Mouse (Mus musculus) hindbrain, embryonic 13.5 days (tissue): ENCODE measurements around the gene Kcnk13. TPM values are rescaled to one million over a fixed set of nuclear protein-coding genes. Genes with fewer than 3 reads are reported as not detected.
"Not testable (repeated sequence)": the region's sequence is repeated elsewhere in the genome, so short reads cannot be mapped to it uniquely, and the experiment has no call there.

Experiments used
- ATAC-seq: fragments of 200-750 bp; cut with Nextera tagmentation; 2 replicates; pipeline ENCODE4 v1.8.0; 2017; ENCODE audit warnings: moderate TSS enrichment; ENCODE audit not compliant: low FRiP score
- H3K27ac ChIP-seq: fragments of 300-500 bp; sonication (generic); 2 replicates; pipeline ENCODE4 v1.5.1; 2015; ENCODE audit warnings: inconsistent platforms, mild to moderate bottlenecking, moderate library complexity
- H3K27me3 ChIP-seq: fragments of 300-500 bp; sonication (generic); 2 replicates; pipeline ENCODE4 v1.6.1; 2015; ENCODE audit warnings: mild to moderate bottlenecking, inconsistent platforms
- H3K36me3 ChIP-seq: fragments of 300-500 bp; sonication (generic); 2 replicates; pipeline ENCODE4 v1.6.1; 2015; ENCODE audit warnings: mild to moderate bottlenecking, inconsistent platforms
- H3K4me1 ChIP-seq: fragments of 300-500 bp; sonication (generic); replicated peaks from 2 replicates; pipeline ENCODE4 v1.6.1; 2015; ENCODE audit warnings: inconsistent platforms
- H3K4me2 ChIP-seq: fragments of 300-500 bp; sonication (generic); 2 replicates; pipeline ENCODE4 v1.6.1; 2015; ENCODE audit warnings: inconsistent platforms, mild to moderate bottlenecking, moderate library complexity
- H3K4me3 ChIP-seq: fragments of 300-500 bp; sonication (generic); 2 replicates; pipeline ENCODE4 v1.5.1; 2015; ENCODE audit warnings: mild to moderate bottlenecking, inconsistent platforms
- H3K9ac ChIP-seq: fragments of 300-500 bp; sonication (generic); 2 replicates; pipeline ENCODE4 v1.6.1; 2015; ENCODE audit warnings: mild to moderate bottlenecking, inconsistent platforms
- H3K9me3 ChIP-seq: fragments of 300-500 bp; sonication (generic); 2 replicates; pipeline ENCODE4 v1.6.1; 2016; ENCODE audit warnings: inconsistent platforms
- WGBS: fragments of 180-500 bp; shearing (Covaris S2); methylation state at CpG from one replicate; pipeline ENCODE4 v1.1.7; 2015; 5-methylcytosine and 5-hydroxymethylcytosine counted together
- polyA plus RNA-seq: library from polyadenylated mRNA; unstranded; fragments of >200 nt; fragmentation: Nextera tagmentation; extraction: Ambion mirVana; gene quantifications from 2 replicates; pipeline ENCODE4 v1.2.1, GENCODE M21; 2015

The Kcnk13 gene
- polyA plus RNA-seq, 1 experiment from 2014 or later, result 0.60 TPM

- peak overlapping the region; percentile 95; the same call in 1 of the 2 replicates for H3K4me2 ChIP-seq
- 11% methylated on average over 12 of the region's 12 CpGs for WGBS
These were observed 2.6 kb downstream of the Kcnk13 start for GRCm38 (mm10) chr12:99966881-99967363.

GRCm38 (mm10) chr12:99969906-99970305 lies 5.6 kb downstream of the Kcnk13 start:
- no peak for ATAC-seq
- no peak overlapping the region for H3K27ac ChIP-seq
- no peak overlapping the region for H3K4me3 ChIP-seq
- no peaks in the 10 kb centered on the region for H3K9me3 ChIP-seq
- peaks cover 18% of the 10 kb centered on the region for H3K4me1 ChIP-seq
- H3K4me2 ChIP-seq, result no peak overlapping the region
- H3K36me3 ChIP-seq, result no peaks in the 10 kb centered on the region
- no peak overlapping the region for H3K9ac ChIP-seq
- WGBS, result 68% methylated on average over 4 of the region's 4 CpGs
- H3K27me3 ChIP-seq, result peaks cover 52% of the 10 kb centered on the region

More at GRCm38 (mm10) chr12:99966881-99967363, 2.6 kb downstream of the Kcnk13 start:
- no peaks in the 10 kb centered on the region for H3K9me3 ChIP-seq
- no peaks in the 10 kb centered on the region for H3K36me3 ChIP-seq
- H3K9ac ChIP-seq, result no peak overlapping the region
- H3K4me1 ChIP-seq, result peaks cover 29% of the 10 kb centered on the region
- no peak for ATAC-seq
- H3K27me3 ChIP-seq, result peaks cover 73% of the 10 kb centered on the region
- H3K4me3 ChIP-seq, result no peak overlapping the region
- no peak overlapping the region for H3K27ac ChIP-seq

GRCm38 (mm10) chr12:99971205-99971894 lies 7.1 kb downstream of the Kcnk13 start:
- 77% methylated on average over 7 of the region's 7 CpGs for WGBS
- H3K27ac ChIP-seq, H3K4me3 ChIP-seq, H3K9ac ChIP-seq, H3K9me3 ChIP-seq, H3K4me2 ChIP-seq, ATAC-seq, H3K4me1 ChIP-seq, H3K36me3 ChIP-seq: not testable (repeated sequence)
- H3K27me3 ChIP-seq, result peaks cover 38% of the 10 kb centered on the region

GRCm38 (mm10) chr12:99972825-99973224 lies 8.5 kb downstream of the Kcnk13 start:
- H3K9ac ChIP-seq, result no peak overlapping the region
- no peaks in the 10 kb centered on the region for H3K36me3 ChIP-seq
- peaks cover 23% of the 10 kb centered on the region for H3K27me3 ChIP-seq
- no peaks in the 10 kb centered on the region for H3K9me3 ChIP-seq
- H3K4me1 ChIP-seq, result no peaks in the 10 kb centered on the region
- no peak overlapping the region for H3K4me3 ChIP-seq
- 58% methylated on average over 7 of the region's 7 CpGs for WGBS
- no peak overlapping the region for H3K27ac ChIP-seq
- no peak for ATAC-seq
- no peak overlapping the region for H3K4me2 ChIP-seq

- H3K4me1 ChIP-seq, result no peaks in the 10 kb centered on the region
- no peaks in the 10 kb centered on the region for H3K9me3 ChIP-seq
- no peak overlapping the region for H3K9ac ChIP-seq
- H3K4me3 ChIP-seq, result no peak overlapping the region
- WGBS, result 78% methylated on average over 1 of the region's 1 CpGs
- ATAC-seq, result no peak
- no peaks in the 10 kb centered on the region for H3K36me3 ChIP-seq
- H3K27ac ChIP-seq, result no peak overlapping the region
- H3K27me3 ChIP-seq, result peaks cover 15% of the 10 kb centered on the region
- H3K4me2 ChIP-seq, result no peak overlapping the region
These were observed 9.4 kb downstream of the Kcnk13 start for GRCm38 (mm10) chr12:99973659-99974058.

- no peaks in the 10 kb centered on the region for H3K36me3 ChIP-seq
- no peak for ATAC-seq
- H3K9ac ChIP-seq, result no peak overlapping the region
- no peaks in the 10 kb centered on the region for H3K9me3 ChIP-seq
- H3K27ac ChIP-seq, result no peak overlapping the region
- H3K4me3 ChIP-seq, result no peak overlapping the region
- H3K4me1 ChIP-seq, result no peaks in the 10 kb centered on the region
- WGBS, result 88% methylated on average over 4 of the region's 4 CpGs
- no peaks in the 10 kb centered on the region for H3K27me3 ChIP-seq
- H3K4me2 ChIP-seq, result no peak overlapping the region
These were observed 15.2 kb downstream of the Kcnk13 start for GRCm38 (mm10) chr12:99979541-99979940.

- H3K9ac ChIP-seq, result no peak overlapping the region
- H3K36me3 ChIP-seq, result no peaks in the 10 kb centered on the region
- no peak overlapping the region for H3K4me3 ChIP-seq
- H3K9me3 ChIP-seq, result 0 out of 2 replicates have a peak, but pooled peaks cover 2% of the 10 kb centered on the region
- 94% methylated on average over 5 of the region's 5 CpGs for WGBS
- H3K27me3 ChIP-seq, result 0 out of 2 replicates have a peak, but pooled peaks cover 4% of the 10 kb centered on the region
- no peak overlapping the region for H3K27ac ChIP-seq
- H3K4me1 ChIP-seq, result no peaks in the 10 kb centered on the region
- no peak for ATAC-seq
- no peak overlapping the region for H3K4me2 ChIP-seq
These were observed 22.5 kb downstream of the Kcnk13 start for GRCm38 (mm10) chr12:99986797-99987196.

GRCm38 (mm10) chr12:99988144-99988543 lies 23.8 kb downstream of the Kcnk13 start:
- 0 out of 2 replicates have a peak, but pooled peaks cover 2% of the 10 kb centered on the region for H3K9me3 ChIP-seq
- H3K27ac ChIP-seq, result no peak overlapping the region
- no peak overlapping the region for H3K4me3 ChIP-seq
- H3K36me3 ChIP-seq, result no peaks in the 10 kb centered on the region
- no peaks in the 10 kb centered on the region for H3K4me1 ChIP-seq
- H3K27me3 ChIP-seq, result 0 out of 2 replicates have a peak, but pooled peaks cover 4% of the 10 kb centered on the region
- no peak for ATAC-seq
- H3K4me2 ChIP-seq, result no peak overlapping the region
- no peak overlapping the region for H3K9ac ChIP-seq
- WGBS, result 96% methylated on average over 2 of the region's 2 CpGs

GRCm38 (mm10) chr12:99992362-99992862 lies 28.1 kb downstream of the Kcnk13 start:
- no peak overlapping the region for H3K4me2 ChIP-seq
- H3K9me3 ChIP-seq, result 0 out of 2 replicates have a peak, but pooled peaks cover 2% of the 10 kb centered on the region
- no peak for ATAC-seq
- H3K27ac ChIP-seq, result no peak overlapping the region
- 92% methylated on average over 11 of the region's 11 CpGs for WGBS
- H3K9ac ChIP-seq, result no peak overlapping the region
- H3K4me3 ChIP-seq, result no peak overlapping the region
- H3K4me1 ChIP-seq, result no peaks in the 10 kb centered on the region
- H3K27me3 ChIP-seq, result no peaks in the 10 kb centered on the region
- no peaks in the 10 kb centered on the region for H3K36me3 ChIP-seq

GRCm38 (mm10) chr12:99993146-99993890 lies 29.0 kb downstream of the Kcnk13 start:
- H3K36me3 ChIP-seq, result no peaks in the 10 kb centered on the region
- H3K4me1 ChIP-seq, result no peaks in the 10 kb centered on the region
- H3K9ac ChIP-seq, result no peak overlapping the region
- H3K27me3 ChIP-seq, result no peaks in the 10 kb centered on the region
- ATAC-seq, result no peak
- H3K4me2 ChIP-seq, result no peak overlapping the region
- H3K9me3 ChIP-seq, result 0 out of 2 replicates have a peak, but pooled peaks cover 2% of the 10 kb centered on the region
- H3K4me3 ChIP-seq, result no peak overlapping the region
- WGBS, result 77% methylated on average over 10 of the region's 10 CpGs
- no peak overlapping the region for H3K27ac ChIP-seq

GRCm38 (mm10) chr12:99995951-99996350 lies 31.7 kb downstream of the Kcnk13 start:
- Histone ChIP-seq H3K4me2 (no peak overlapping the region), H3K9me3 (0 out of 2 replicates have a peak, but pooled peaks cover 2% of the 10 kb centered on the region), H3K4me1 (no peaks in the 10 kb centered on the region), H3K9ac (no peak overlapping the region), H3K27me3 (no peaks in the 10 kb centered on the region), H3K36me3 (no peaks in the 10 kb centered on the region), H3K4me3 (no peak overlapping the region), H3K27ac (no peak overlapping the region)
- 94% methylated on average over 5 of the region's 5 CpGs for WGBS
- ATAC-seq, result no peak

- ATAC-seq, result no peak
- Histone ChIP-seq H3K4me2 (no peak overlapping the region), H3K4me3 (no peak overlapping the region), H3K9ac (no peak overlapping the region), H3K36me3 (no peaks in the 10 kb centered on the region), H3K27ac (no peak overlapping the region), H3K9me3 (no peaks in the 10 kb centered on the region; the same call in 1 of the 2 replicates), H3K4me1 (no peaks in the 10 kb centered on the region), H3K27me3 (no peaks in the 10 kb centered on the region)
- WGBS, result 81% methylated on average over 5 of the region's 5 CpGs
These were observed 35.4 kb downstream of the Kcnk13 start for GRCm38 (mm10) chr12:99999726-100000125.
